Mouse (Mus musculus) brain, adult 2 months (tissue): ENCODE data around the gene Gm17657.
"Not testable (repeated sequence)": the region's sequence is repeated elsewhere in the genome, so short reads cannot be mapped to it uniquely, and the experiment has no call there.

Source experiments
- DNase-seq: peaks from one replicate; pipeline ENCODE4 v3.0.0; 2011; ENCODE audit warnings: low read depth, low spot score

The Gm17657 gene

GRCm38 (mm10) chr17:29502005-29502668, 47.3 kb downstream of the Gm17657 start:
- DNase-seq: no peak

- no peak for DNase-seq
These were observed 48.5 kb downstream of the Gm17657 start for GRCm38 (mm10) chr17:29500802-29501469.

GRCm38 (mm10) chr17:29500243-29500740, 49.1 kb downstream of the Gm17657 start:
- no peak for DNase-seq

- DNase-seq: no peak
These were observed 49.9 kb downstream of the Gm17657 start for GRCm38 (mm10) chr17:29499511-29499910.

GRCm38 (mm10) chr17:29498952-29499351, 50.5 kb downstream of the Gm17657 start:
- DNase-seq: not testable (repeated sequence)

GRCm38 (mm10) chr17:29498028-29498427, 51.4 kb downstream of the Gm17657 start:
- DNase-seq: peak; percentile 41

- not testable (repeated sequence) for DNase-seq
These were observed 52.0 kb downstream of the Gm17657 start for GRCm38 (mm10) chr17:29497481-29497880.

GRCm38 (mm10) chr17:29497071-29497354, 52.4 kb downstream of the Gm17657 start:
- DNase-seq: no peak

- DNase-seq: no peak
These were observed 53.0 kb downstream of the Gm17657 start for GRCm38 (mm10) chr17:29496211-29497070.

GRCm38 (mm10) chr17:29494732-29495076, 54.7 kb downstream of the Gm17657 start:
- no peak for DNase-seq

- no peak for DNase-seq
These were observed 55.2 kb downstream of the Gm17657 start for GRCm38 (mm10) chr17:29494062-29494731.

GRCm38 (mm10) chr17:29493461-29493980, 55.9 kb downstream of the Gm17657 start:
- no peak for DNase-seq

- peak; percentile 84 for DNase-seq
These were observed 56.9 kb downstream of the Gm17657 start for GRCm38 (mm10) chr17:29492269-29493191.

- DNase-seq: peak; percentile 58
These were observed 57.7 kb downstream of the Gm17657 start for GRCm38 (mm10) chr17:29491591-29492268.

- DNase-seq: peak; percentile 43
These were observed 58.5 kb downstream of the Gm17657 start, which contains the start of gene Pim1 for GRCm38 (mm10) chr17:29490713-29491581. Gene Pim1 (plus strand): TSS chr17:29490753.

GRCm38 (mm10) chr17:29489971-29490712, 59.3 kb downstream of the Gm17657 start:
- DNase-seq: peak; percentile 99

- no peak for DNase-seq
These were observed 60.2 kb downstream of the Gm17657 start for GRCm38 (mm10) chr17:29488978-29489970.
